Mouse (Mus musculus) left cerebral cortex, adult 9 months (tissue): Measurements from ENCODE around the gene Ino80d.
"Not testable (repeated sequence)": the region's sequence is repeated elsewhere in the genome, so short reads cannot be mapped to it uniquely, and the experiment has no call there.

ENCODE experiments used
- DNase-seq, 2 experiments: peaks; one replicate each; pipeline ENCODE4 v3.0.0; 2022; ENCODE audit warnings: low spot score in 2 of 2

Ino80d gene

DNA sequence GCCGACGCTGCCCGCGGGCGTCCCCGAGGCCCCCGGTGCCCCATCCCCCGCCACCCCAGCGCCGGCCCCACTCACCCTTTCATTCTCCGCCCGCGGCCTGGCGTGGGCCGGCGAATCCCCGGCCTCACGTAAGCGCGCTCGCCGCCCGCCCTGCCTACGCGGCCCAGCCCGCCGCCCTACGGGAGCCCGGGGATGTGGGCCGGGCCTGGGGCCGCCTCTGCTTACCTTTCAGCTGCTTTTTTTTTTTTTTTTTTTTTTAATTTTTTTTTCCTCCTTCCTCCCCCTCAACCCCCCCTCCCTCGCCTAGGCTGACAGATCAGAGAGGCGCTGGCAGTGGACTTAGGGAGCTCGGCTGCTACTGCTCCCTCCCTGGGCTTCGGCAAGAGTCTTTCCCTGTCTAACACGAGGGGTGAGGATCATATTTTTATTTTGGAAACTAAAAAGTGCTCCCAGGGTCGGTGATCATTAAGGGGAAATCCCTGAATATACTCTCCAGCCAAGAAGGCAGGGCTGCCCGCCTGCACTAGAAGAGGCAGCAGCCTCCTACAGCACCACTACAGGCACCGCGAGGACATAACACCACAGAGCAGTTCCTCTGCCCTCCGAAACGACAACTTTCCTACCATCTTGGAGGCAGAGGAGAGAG lies at the start of gene Ino80d:
Ino80d (minus strand) TSS at position 532 of the 646 bp plus-strand sequence.
- DNase-seq, result peak; percentile 69 to 82

GRCm38 (mm10) chr1:63140231-63140630 lies 25.8 kb upstream of the Ino80d start:
- no peak for DNase-seq

DNA sequence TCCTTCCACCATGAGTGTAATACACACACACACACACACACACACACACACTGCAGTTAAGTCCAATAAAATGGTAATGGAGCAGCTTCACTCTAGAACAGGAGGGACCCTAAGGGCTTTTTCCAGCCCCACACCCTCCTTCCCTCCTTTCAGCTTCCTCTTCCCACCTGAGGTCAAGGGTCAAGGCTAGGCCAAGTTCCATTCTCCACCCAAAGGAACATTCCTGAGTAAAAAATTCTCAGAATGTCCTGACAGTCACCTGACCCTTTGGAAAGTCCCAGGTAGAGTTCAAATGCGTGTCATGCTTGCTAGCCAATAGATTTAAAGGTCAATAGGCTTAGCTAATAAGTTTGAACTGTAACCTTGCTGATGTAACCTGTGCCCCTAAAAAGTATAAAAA lies 24.1 kb upstream of the Ino80d start:
- DNase-seq, result not testable (repeated sequence)

DNA sequence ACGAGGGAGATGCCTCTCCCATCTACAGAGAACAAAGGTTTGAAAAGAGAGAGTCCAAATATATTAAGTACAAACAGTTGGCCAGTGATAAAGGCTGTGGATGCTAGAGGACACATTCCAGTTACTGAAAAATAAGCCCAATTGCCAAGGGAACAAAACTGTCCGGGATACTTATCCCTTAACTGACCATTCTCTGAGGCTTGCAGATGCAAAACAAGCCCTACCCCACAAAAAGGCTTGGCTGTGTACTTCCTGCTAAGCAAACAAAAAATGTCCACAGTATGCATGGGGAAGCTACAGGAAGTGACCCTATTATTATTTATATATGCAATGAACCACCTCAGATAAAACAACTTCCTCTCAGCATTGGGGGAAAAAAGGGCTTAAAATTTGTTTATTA lies 23.5 kb upstream of the Ino80d start:
- DNase-seq, result no peak

- DNase-seq, result no peak
Observed at GRCm38 (mm10) chr1:63134530-63134929, 20.1 kb upstream of the Ino80d start.

DNA sequence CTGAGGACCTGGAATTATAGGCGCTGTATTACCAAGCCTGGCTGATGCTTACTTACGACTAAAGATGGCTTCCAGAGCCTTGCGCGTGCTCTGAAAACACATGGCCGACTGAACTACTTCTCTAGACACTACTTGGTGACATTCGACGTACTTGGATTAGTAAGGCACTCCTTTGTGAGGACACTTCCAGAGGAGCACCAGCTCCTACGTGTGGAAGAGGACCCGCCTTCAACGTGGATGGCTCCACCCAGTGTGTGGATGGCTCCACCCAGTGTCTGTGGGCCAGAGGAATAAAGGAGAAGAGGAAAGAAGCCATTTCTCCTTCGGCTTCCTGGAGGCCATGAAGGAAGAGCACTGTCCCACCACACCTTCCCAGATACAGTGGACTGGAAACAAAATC lies 17.3 kb upstream of the Ino80d start:
- no peak for DNase-seq

- no peak for DNase-seq
Observed at GRCm38 (mm10) chr1:63130883-63131282, 16.4 kb upstream of the Ino80d start.

- no peak for DNase-seq
Observed at GRCm38 (mm10) chr1:63129857-63130690, 15.6 kb upstream of the Ino80d start.

DNA sequence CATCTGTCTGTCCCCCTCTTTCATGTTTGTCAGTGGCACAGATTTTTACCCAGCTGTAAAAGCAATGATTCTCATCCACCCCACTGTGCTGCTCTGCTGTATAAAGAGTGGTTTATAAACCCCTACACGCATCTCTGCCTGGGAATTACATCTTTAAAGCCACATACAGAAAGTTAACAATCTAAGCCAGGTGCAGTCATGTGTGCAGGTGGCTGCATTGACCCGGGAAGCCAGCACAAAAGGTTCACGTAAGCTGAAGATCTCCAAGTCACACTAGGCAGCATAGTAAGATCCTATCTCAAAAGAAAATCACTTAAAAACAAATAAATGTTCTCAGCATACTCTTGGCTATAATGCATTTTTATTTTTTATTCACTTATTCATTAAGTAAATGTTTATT lies 14.8 kb upstream of the Ino80d start:
- no peak for DNase-seq

DNA sequence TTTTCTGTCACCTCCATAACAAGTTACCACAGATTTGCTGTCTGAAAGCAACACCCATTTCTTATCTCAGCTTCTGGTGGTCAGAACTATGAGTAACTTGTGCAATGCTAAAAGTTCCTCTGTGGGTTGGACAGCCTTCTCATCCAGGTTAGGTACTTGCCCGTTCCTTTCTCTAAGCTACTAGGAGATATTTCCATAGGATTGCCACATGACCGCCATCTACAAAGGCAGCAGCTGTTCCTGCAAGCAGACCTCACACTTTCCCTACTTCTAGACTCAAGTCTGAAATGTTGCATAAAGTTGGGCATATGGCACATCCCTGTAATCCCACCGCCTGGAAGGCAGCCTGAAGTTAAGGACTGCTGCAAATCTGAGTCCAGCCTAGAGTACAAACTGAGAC lies 11.7 kb upstream of the Ino80d start:
- no peak for DNase-seq

DNA sequence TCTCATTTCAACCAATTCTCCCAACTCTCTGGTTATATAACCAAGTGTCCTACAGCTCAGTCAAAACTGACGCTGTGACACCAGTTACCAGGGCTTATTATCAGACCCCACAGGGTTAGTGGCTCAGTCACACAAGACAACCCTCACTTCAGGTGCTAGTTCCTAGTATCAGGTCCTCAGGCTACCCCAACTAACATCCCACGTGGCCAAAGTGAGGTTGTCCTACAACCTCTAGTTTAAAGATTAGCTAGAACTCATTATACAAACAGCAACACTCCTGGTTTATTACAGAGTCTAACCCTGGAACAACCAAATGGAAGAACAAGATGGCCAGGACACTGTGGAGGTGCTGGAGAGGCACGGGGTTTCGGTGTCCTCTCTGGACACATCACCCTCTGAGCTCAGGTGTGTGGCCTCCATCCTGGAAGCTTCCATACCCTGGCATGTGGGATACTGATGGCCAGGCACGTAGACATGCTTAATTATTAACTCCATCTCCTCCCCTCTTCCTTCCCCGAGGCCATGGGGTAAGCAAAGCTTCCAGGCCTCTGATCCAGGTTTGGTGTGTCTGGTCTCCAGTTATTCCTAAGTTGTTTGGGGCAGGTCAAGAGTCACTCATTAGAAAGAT lies 9.5 kb upstream of the Ino80d start:
- DNase-seq, result no peak

DNA sequence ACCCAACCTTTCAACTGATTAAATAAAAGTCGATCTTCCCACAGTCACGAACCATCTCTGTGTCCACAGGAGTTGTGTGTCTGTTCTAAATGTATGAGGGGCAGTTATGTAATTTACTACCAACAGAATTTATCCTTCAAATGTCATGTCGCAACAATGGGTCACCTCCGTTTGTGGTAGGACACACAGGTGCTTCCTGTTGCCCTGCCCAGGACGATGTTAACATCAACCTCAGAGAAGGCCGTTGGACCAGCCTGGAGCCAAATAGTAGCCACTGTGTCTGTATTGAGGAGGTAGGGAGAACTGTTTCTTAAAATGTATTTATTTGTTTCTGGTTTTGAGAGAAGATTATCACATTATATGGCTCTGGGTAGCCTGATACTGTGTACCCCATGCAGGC lies 7.5 kb upstream of the Ino80d start:
- no peak for DNase-seq

DNA sequence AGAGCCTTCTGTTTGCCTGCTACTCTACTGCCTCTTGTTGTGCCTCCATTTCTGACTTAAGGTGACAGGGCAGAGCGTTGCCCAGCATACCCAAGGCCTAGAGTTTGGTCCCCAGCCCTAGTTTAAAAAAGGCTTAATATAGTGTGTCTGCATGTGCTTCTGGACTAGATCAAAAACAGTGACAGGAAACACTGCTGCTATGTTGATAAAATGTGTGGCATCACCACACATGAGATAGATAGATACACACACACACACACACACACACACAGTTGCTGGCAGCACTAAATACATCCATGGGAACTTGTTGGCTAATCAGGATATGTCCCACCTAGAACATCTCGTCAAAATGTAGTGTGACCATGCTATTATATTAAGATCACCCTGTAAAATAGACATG lies 5.9 kb upstream of the Ino80d start:
- DNase-seq, result no peak

DNA sequence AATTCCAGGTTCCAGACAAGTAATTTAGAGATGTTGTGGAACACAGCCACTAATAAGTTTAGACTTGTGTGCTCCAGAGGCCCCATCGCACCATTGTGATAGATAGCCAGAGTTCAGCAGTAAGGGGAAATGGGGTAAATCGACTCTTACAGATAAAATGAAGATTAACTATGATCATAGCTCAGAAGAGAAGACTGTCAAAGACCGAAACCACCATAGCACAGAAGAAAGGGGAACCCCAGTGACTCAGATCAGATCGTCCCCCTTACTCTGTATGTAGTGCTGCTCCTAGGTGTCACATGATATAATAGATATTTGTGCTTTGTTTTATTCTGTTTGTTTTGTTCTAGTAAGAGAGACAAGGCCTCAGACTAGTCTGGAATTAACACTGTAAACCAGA lies 5.2 kb upstream of the Ino80d start:
- DNase-seq, result no peak

DNA sequence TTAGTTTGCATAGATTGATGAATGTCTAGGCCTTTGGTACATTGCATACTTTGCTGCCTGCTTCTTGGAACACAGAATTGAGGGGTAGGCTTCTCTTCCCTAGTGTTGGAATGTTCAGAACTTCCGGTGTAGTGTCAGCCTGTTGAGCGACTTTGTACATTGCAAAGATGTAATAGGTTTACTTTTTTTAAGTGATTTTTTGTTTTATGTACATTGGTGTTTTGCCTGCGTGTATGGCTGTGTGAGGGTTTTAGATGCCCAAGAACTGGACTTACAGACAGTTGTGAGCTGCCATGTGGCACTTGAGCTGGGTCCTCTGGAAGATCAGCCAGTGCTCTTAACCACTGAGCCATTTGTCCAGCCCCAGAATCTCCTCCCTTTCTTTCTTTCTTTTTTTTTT lies 1.1 kb upstream of the Ino80d start:
- DNase-seq, result no peak

- DNase-seq, result no peak
Observed at GRCm38 (mm10) chr1:63115096-63115495, 629 bp upstream of the Ino80d start.

GRCm38 (mm10) chr1:63113274-63114135 lies 962 bp downstream of the Ino80d start:
- DNase-seq, result peak in 1 of 2 experiments; percentile 36

DNA sequence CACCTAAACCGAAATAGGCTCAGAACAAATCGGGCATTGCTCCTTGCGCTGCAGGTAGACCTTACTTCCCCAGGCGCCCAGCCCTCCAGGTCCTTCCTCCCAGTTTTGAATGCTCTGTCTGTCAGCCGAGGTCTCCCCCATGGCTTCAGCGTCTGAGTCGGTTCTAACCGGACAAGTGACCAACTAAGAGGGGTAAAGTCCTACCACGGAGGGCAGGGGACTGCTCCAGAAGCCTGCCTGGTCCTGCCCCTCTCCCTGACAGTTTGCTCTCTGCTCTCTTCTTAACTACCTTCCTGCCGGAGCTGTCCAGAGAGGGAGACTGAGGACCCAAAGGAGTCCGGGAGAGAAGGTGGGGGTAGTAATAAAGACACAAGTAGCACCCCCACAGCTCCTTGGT lies 1.6 kb downstream of the Ino80d start:
- no peak for DNase-seq

DNA sequence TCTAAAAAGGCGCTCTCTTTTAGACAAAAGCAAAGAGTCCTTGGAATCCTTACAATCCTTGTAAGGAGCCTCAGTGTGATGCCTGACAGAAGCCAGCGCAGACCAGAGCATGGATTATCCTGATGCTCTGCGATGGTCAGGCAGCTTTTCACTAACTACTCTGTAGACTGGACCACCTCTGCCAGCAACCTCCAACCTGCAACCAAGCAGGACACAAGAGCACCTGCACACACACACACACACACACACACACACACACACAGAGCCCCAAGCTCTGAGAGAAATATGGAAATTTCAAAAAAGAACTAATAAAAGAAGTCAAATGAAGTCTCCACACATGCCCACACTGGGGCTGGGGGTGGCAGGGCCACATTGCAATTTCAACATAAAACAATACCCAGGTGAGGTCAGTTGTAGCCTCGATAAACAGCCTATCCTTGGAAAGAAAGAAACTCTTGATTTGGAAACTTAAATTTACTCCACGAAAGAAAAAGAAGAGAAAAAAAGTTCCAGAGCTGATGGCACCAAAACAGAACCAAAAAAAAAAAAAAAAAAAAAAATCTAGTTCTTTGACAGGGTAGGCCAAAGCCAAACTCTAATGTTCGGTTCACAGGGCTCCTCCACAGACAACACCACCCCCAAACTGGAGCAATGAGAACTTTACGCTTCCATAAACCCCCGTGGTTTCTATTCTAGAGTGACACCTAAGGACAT lies 2.2 kb downstream of the Ino80d start:
- no peak for DNase-seq

- no peak for DNase-seq
Observed at GRCm38 (mm10) chr1:63110536-63111285, 3.8 kb downstream of the Ino80d start.
